Mouse (Mus musculus): ENCODE data around the gene Xpnpep2.

DNA sequence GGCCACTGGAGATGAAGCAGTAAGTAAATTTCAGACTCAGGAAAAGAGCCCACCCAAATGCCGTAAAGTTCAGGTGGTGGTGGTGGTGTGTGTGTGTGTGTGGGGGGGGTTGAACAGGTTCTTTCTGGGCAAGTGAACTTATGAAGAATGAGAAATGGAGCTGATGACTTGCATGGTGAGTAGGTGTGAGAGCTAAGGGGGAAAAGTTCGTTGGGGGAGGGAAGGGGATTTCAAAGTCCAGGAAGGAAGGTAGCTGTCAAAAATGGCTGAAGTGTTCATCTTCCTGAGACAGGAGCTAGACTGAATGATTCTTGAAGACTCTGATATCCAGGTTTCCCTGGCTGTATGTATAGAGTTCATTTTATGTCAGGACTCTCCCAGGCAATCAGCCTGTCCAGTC lies 38.7 kb downstream of the Xpnpep2 start:
- TF ChIP-seq CTCF (IDR thresholded peaks at IDR 0.05; ENCODE audit: borderline replicate concordance, control insufficient read depth, extremely low read depth, insufficient read depth, low read length, poor library complexity) = no peak
- no peak for TF ChIP-seq POLR2A (IDR thresholded peaks at IDR 0.05; ENCODE audit: control insufficient read depth, extremely low read depth, insufficient read depth, low read length, poor library complexity)

Measured in thymus, adult 2 months (tissue).